Mouse (Mus musculus) midbrain, embryonic 14.5 days (tissue): ENCODE data around the gene Rras. TPM values are rescaled to one million over a fixed set of nuclear protein-coding genes. Genes with fewer than 3 reads are reported as not detected.

Experiments
- ATAC-seq: fragments of 200-750 bp; cut with Nextera tagmentation; 2 replicates; pipeline ENCODE4 v1.8.0; 2017; ENCODE audit warnings: moderate number of reproducible peaks, moderate library complexity; ENCODE audit not compliant: low FRiP score, low TSS enrichment
- DNase-seq: peaks from one replicate; pipeline ENCODE4 v3.0.0-alpha.2; 2015
- H3K27ac ChIP-seq: fragments of 300-500 bp; sonication (generic); replicated peaks from 2 replicates; pipeline ENCODE4 v1.5.1; 2014; ENCODE audit warnings: mild to moderate bottlenecking, low read depth, low read length, moderate library complexity
- H3K27me3 ChIP-seq: fragments of 300-500 bp; sonication (generic); 2 replicates; pipeline ENCODE4 v1.6.1; 2014; ENCODE audit warnings: low read length, control low read depth, mixed read lengths; ENCODE audit not compliant: control insufficient read depth, insufficient read depth
- H3K36me3 ChIP-seq: fragments of 300-500 bp; sonication (generic); 2 replicates; pipeline ENCODE4 v1.6.1; 2014; ENCODE audit warnings: low read length, control low read depth; ENCODE audit not compliant: control insufficient read depth, insufficient read depth
- H3K4me1 ChIP-seq: fragments of 300-500 bp; sonication (generic); 2 replicates; pipeline ENCODE4 v1.6.1; 2014; ENCODE audit warnings: mild to moderate bottlenecking, antibody characterized with exemption, low read length, control low read depth; ENCODE audit not compliant: control insufficient read depth, insufficient read depth
- H3K4me2 ChIP-seq: fragments of 300-500 bp; sonication (generic); 2 replicates; pipeline ENCODE4 v1.6.1; 2014; ENCODE audit warnings: mild to moderate bottlenecking, low read length, moderate library complexity
- H3K4me3 ChIP-seq: fragments of 300-500 bp; sonication (generic); replicated peaks from 2 replicates; pipeline ENCODE4 v1.5.1; 2014; ENCODE audit warnings: low read depth, low read length
- H3K9ac ChIP-seq: fragments of 300-500 bp; sonication (generic); replicated peaks from 2 replicates; pipeline ENCODE4 v1.6.1; 2014; ENCODE audit warnings: mild to moderate bottlenecking, low read length, moderate library complexity
- H3K9me3 ChIP-seq: fragments of 300-500 bp; sonication (generic); 2 replicates; pipeline ENCODE4 v1.6.1; 2016; ENCODE audit warnings: low read length, control low read depth, mixed read lengths; ENCODE audit not compliant: control insufficient read depth
- WGBS: fragments of 180-500 bp; shearing (Covaris S2); extraction: QIAGEN DNeasy Blood & Tissue Kit; methylation state at CpG from one replicate; pipeline ENCODE4 v1.1.7; 2014; 5-methylcytosine and 5-hydroxymethylcytosine counted together
- polyA plus RNA-seq: library from polyadenylated mRNA; unstranded; fragments of >200 nt; fragmentation: Nextera tagmentation; extraction: Ambion mirVana; gene quantifications from 2 replicates; pipeline ENCODE4 v1.2.1, GENCODE M21; 2014

Rras gene
- polyA plus RNA-seq: 9.7 and 13.2 TPM in 2 replicates

DNA sequence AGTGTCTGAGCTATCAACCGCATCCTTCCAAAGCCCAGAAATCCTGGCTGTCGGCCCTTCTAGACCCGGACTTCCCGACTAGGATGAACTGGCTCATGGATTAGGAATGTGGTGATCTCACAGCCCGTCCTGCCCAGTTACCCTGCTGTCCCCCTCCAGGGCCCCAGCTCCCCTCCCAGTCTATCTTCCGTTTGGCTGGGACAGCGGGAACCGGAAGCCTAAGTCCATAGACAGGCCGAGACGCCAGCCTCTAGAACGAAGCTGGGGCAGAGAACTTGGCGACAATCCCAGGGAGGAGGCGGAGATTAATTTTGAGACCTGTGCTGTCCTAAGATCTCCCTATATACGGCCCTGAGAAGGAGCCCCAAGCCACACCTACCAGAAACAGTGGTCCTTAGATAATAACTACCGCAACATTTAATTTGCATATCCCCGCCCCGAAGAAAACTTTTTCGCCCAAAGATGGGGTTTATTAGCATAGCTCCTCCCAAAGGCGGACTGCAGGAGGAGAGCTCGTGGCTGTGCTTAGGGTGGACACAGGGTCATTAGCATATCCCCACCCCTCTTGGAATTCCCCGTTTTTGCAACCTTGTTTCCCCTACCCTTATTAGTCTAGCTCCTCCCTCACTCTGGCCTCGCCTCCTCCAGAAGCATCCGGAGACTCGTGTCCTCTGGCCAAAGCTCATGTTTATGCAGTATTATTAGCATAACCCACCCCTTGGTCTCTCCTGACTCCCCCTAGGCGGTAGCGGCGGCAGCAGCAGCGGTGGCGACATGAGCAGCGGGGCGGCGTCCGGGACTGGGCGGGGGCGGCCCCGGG, at the start of gene Rras:
Gene Rras (plus strand): TSS at position 720 of the 820 bp plus-strand sequence.
- peaks cover 5% of the 10 kb centered on the region for H3K36me3 ChIP-seq
- H3K4me2 ChIP-seq: peak within 1 kb of the TSS; percentile 81

DNA sequence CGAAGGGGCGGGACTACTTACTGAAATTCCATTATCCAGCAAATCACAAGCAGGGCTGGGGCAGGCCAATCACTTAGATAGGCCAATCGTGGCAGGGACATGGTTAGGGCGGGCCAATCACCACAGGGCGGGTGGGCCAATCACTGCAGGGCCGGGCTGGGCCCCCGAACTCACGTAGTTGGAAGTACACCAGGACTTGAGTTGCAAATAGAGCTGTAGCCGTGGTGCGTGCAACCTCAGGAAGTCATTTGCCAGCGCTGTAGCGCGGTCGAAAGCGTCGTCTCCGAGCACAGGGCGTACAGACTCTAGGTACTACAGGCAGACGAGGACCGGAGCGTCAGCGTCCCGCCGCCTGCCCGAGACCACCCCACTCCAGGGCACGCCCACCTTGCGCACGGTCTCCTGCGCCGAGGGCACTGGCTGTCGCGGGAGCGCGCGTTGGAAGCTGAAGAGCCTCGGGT, 47.5 kb upstream of the Rras start:
- Histone ChIP-seq H3K9me3 (no peaks in the 10 kb centered on the region), H3K4me1 (peaks cover 32% of the 10 kb centered on the region), H3K4me3 (peak overlapping the region; percentile 49), H3K27me3 (no peaks in the 10 kb centered on the region), H3K27ac (peak overlapping the region; percentile 83), H3K36me3 (peaks cover 19% of the 10 kb centered on the region), H3K9ac (peak overlapping the region; percentile 29; the same call in 1 of the 2 replicates), H3K4me2 (peak overlapping the region; percentile 81)
- DNase-seq: peak; percentile 93
- ATAC-seq: peak; percentile 93
- WGBS: under 1% methylated on average over 36 of the region's 36 CpGs

More for the DNA sequence above, at the start of gene Rras:
- DNase-seq (peak; percentile 89), ATAC-seq (peak; percentile 81)
- Histone ChIP-seq H3K9ac (peak within 1 kb of the TSS; percentile 52), H3K27ac (peak within 1 kb of the TSS; percentile 77), H3K9me3 (no peaks in the 10 kb centered on the region), H3K27me3 (no peaks in the 10 kb centered on the region), H3K4me3 (peak within 1 kb of the TSS; percentile 41), H3K4me1 (peaks cover 24% of the 10 kb centered on the region)
- 1% methylated on average over 36 of the region's 36 CpGs for WGBS

DNA sequence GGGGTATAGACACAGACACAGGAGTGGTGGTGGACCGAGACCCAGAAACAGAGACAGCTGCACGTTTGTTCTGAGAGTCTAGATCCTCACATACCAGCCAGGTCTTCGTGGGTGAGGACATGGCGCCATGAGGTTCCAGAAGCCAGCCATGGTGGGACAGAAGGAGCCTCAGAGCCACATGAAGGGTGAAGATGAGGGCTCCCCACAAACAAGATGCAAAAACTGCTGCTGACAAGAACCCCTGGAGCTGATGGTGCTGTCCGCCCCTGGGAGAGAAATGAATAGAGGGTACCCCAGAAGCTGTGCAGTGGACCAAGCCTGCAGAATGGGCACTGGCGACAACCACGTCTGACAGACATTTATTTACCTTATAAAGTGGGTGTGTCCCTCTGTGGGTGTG, 46.6 kb upstream of the Rras start:
- Histone ChIP-seq H3K27me3 (no peaks in the 10 kb centered on the region), H3K4me2 (peak overlapping the region; percentile 81), H3K9me3 (no peaks in the 10 kb centered on the region), H3K36me3 (peaks cover 16% of the 10 kb centered on the region), H3K4me3 (peak overlapping the region; percentile 49), H3K27ac (peak overlapping the region; percentile 83), H3K4me1 (peaks cover 34% of the 10 kb centered on the region), H3K9ac (peak overlapping the region; percentile 29)
- DNase-seq: no peak
- ATAC-seq: no peak
- 72% methylated on average over 7 of the region's 7 CpGs for WGBS

DNA sequence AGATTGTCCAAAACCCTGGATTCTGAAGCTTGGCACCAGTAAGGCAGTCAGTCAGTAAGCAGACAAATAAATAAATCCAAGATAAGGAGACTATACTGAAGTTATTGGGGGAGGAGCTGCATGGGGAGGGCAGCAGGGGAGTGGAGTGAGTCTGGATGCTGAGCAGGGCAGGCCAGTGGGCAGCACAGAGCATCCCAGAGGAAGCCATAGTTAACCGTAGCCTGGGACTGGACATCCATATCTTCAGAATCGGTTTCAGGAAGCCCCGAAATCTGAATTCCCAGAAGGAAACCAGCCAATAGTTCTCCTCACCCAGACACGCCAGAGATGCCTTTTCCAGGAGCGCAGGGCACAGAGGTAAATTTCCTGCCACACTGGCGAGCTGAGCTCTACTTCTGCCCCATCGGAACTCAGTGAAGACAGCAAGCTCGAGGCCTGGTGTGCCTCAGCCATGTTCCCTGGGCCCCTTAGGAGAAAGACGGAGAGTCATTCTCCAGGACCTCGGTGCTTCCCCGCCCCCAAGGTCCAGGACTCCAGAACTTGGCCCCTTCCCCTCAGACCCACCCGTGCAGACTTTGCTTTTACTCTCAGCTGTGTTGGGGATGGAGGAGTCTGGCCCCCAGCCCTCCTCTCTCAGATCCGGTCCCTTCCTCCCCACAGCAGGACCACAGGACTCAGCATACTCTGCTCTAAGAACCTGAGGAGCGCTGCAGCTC, 44.2 kb upstream of the Rras start:
- H3K27ac ChIP-seq: peak overlapping the region; percentile 97
- no peaks in the 10 kb centered on the region for H3K27me3 ChIP-seq
- WGBS: 31% methylated on average over 14 of the region's 14 CpGs
- peaks cover 34% of the 10 kb centered on the region for H3K4me1 ChIP-seq
- no peaks in the 10 kb centered on the region for H3K9me3 ChIP-seq
- H3K4me2 ChIP-seq: peak overlapping the region; percentile 96
- peak overlapping the region; percentile 69 for H3K9ac ChIP-seq
- no peak for ATAC-seq
- no peak for DNase-seq
- peak overlapping the region; percentile 56 for H3K4me3 ChIP-seq
- peaks cover 28% of the 10 kb centered on the region for H3K36me3 ChIP-seq

DNA sequence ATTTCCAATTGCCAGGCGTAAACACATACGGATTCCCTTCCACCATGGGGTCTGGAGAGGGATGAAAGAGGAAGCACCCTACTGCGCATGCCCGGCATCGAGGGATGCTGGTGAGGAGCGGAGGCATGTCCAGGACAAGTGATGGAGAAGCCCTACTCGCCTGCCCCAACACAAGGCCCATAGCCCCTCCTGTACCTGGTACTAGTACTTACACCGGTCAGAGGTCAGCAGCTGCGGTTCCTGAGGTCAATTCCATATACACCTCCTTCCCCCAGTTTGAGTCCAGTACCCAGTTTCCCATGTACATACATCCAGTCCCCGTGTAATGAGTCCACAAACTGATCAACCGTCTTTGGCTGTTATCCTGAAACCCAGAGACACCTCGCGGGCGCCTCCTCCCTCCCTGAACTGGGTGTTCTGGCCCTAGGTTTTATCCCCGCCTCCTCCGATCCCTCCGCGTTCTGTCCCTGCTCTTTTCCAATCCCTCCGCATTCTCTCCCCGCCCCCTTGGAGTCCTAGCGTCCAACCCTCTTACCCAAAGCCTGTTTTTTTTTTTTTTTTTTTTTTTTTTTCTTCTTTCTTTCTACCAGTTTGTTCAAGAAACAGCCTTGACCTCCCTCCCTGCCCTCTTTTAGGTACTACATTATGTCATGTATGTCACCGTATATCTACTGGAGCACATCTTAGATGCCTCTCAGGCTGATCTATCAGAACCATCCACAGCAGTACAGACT, 43.2 kb upstream of the Rras start, which contains the start of gene Cpt1c:
Gene Cpt1c (minus strand): TSS at position 469 of the 734 bp plus-strand sequence.
- ATAC-seq: peak; percentile 66
- H3K27me3 ChIP-seq: no peaks in the 10 kb centered on the region
- DNase-seq: peak; percentile 94
- whole genome bisulfite sequencing: 2% methylated on average over 22 of the region's 22 CpGs
- peaks cover 38% of the 10 kb centered on the region for H3K36me3 ChIP-seq
- peak within 1 kb of the TSS; percentile 97 for H3K27ac ChIP-seq
- peak within 1 kb of the TSS; percentile 96 for H3K4me2 ChIP-seq
- peaks cover 34% of the 10 kb centered on the region for H3K4me1 ChIP-seq
- no peaks in the 10 kb centered on the region for H3K9me3 ChIP-seq
- peak within 1 kb of the TSS; percentile 56 for H3K4me3 ChIP-seq
- peak within 1 kb of the TSS; percentile 69 for H3K9ac ChIP-seq

DNA sequence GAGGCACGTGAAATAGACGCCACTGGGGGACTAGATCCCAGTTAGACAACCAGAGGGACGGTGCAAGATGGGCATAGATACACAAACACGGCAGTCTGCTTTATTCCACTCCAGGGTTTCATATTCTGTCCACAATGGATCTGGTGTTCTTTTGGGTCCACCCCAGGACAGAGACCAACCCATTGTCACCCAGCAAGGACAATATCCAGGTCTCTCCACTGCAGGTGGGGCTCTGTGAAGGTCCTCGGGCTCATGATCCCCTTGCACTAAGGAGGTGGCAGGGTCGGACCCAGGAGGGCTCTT, 42.7 kb upstream of the Rras start:
- no peaks in the 10 kb centered on the region for H3K27me3 ChIP-seq
- peaks cover 34% of the 10 kb centered on the region for H3K4me1 ChIP-seq
- DNase-seq: no peak
- peak overlapping the region; percentile 56 for H3K4me3 ChIP-seq
- peak overlapping the region; percentile 97 for H3K27ac ChIP-seq
- peaks cover 43% of the 10 kb centered on the region for H3K36me3 ChIP-seq
- H3K9ac ChIP-seq: 0 out of 2 replicates have a peak overlapping the region, but pooled peaks have one; percentile 69
- 17% methylated on average over 6 of the region's 6 CpGs for WGBS
- H3K9me3 ChIP-seq: no peaks in the 10 kb centered on the region
- peak overlapping the region; percentile 96 for H3K4me2 ChIP-seq
- ATAC-seq: no peak

DNA sequence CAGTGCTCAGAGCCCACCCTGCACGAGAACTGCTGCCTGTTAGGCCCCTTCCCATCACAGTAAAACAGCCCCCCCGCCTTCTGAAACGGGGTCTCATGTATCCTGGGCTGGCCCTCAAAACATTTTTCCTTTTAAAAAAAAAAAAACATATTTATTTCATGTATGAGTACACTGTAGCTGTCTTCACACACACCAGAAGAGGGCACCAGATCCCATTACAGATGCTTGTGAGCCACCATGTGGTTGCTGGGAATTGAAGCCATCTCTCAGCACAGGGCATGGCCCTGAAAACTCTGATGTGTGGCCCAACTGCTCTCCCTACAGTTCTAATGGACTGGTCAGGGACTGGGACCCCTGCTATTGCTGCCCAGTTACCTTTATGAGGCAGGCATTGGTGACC, 39.5 kb upstream of the Rras start:
- Histone ChIP-seq H3K4me1 (peaks cover 14% of the 10 kb centered on the region), H3K4me2 (no peak overlapping the region), H3K4me3 (no peak overlapping the region), H3K36me3 (peaks cover 71% of the 10 kb centered on the region), H3K27me3 (no peaks in the 10 kb centered on the region), H3K9ac (no peak overlapping the region), H3K9me3 (no peaks in the 10 kb centered on the region), H3K27ac (no peak overlapping the region)
- no peak for ATAC-seq
- WGBS: 94% methylated on average over 3 of the region's 3 CpGs
- DNase-seq: no peak

DNA sequence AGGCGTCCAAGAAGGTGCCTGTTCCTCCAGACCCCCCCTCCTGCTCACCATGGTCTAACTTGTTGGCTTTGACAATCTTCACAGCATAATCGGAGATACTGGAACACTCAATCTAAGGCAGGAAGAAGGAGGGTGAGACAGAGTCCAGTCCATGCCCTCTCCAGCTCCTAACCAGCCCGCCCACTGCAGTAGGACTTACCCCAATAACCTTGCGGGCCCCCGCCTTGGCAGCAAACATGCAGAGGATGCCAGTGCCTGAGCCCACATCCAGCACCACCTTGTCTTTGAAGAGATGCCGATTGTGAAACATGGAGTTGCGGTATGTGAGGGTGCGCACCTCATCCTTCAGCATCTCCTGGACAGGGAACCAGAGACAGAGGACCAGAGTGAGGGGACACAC, 36.2 kb upstream of the Rras start:
- no peak overlapping the region for H3K27ac ChIP-seq
- no peak for DNase-seq
- no peak for ATAC-seq
- no peaks in the 10 kb centered on the region for H3K9me3 ChIP-seq
- 96% methylated on average over 8 of the region's 8 CpGs for WGBS
- H3K4me3 ChIP-seq: no peak overlapping the region
- H3K4me2 ChIP-seq: no peak overlapping the region
- peaks cover 67% of the 10 kb centered on the region for H3K36me3 ChIP-seq
- H3K27me3 ChIP-seq: no peaks in the 10 kb centered on the region
- H3K9ac ChIP-seq: no peak overlapping the region
- peaks cover 20% of the 10 kb centered on the region for H3K4me1 ChIP-seq
